Mouse (Mus musculus) hindbrain, embryonic 13.5 days (tissue): ENCODE results near the gene Igfbp6. TPM values are rescaled to one million over a fixed set of nuclear protein-coding genes. Genes with fewer than 3 reads are reported as not detected.
"Not testable (repeated sequence)": the region's sequence is repeated elsewhere in the genome, so short reads cannot be mapped to it uniquely, and the experiment has no call there.

Experiments
- ATAC-seq: fragments of 200-750 bp; cut with Nextera tagmentation; 2 replicates; pipeline ENCODE4 v1.8.0; 2017; ENCODE audit warnings: moderate TSS enrichment; ENCODE audit not compliant: low FRiP score
- H3K27ac ChIP-seq: fragments of 300-500 bp; sonication (generic); 2 replicates; pipeline ENCODE4 v1.5.1; 2015; ENCODE audit warnings: inconsistent platforms, mild to moderate bottlenecking, moderate library complexity
- H3K27me3 ChIP-seq: fragments of 300-500 bp; sonication (generic); 2 replicates; pipeline ENCODE4 v1.6.1; 2015; ENCODE audit warnings: mild to moderate bottlenecking, inconsistent platforms
- H3K36me3 ChIP-seq: fragments of 300-500 bp; sonication (generic); 2 replicates; pipeline ENCODE4 v1.6.1; 2015; ENCODE audit warnings: mild to moderate bottlenecking, inconsistent platforms
- H3K4me1 ChIP-seq: fragments of 300-500 bp; sonication (generic); replicated peaks from 2 replicates; pipeline ENCODE4 v1.6.1; 2015; ENCODE audit warnings: inconsistent platforms
- H3K4me2 ChIP-seq: fragments of 300-500 bp; sonication (generic); 2 replicates; pipeline ENCODE4 v1.6.1; 2015; ENCODE audit warnings: inconsistent platforms, mild to moderate bottlenecking, moderate library complexity
- H3K4me3 ChIP-seq: fragments of 300-500 bp; sonication (generic); 2 replicates; pipeline ENCODE4 v1.5.1; 2015; ENCODE audit warnings: mild to moderate bottlenecking, inconsistent platforms
- H3K9ac ChIP-seq: fragments of 300-500 bp; sonication (generic); 2 replicates; pipeline ENCODE4 v1.6.1; 2015; ENCODE audit warnings: mild to moderate bottlenecking, inconsistent platforms
- H3K9me3 ChIP-seq: fragments of 300-500 bp; sonication (generic); 2 replicates; pipeline ENCODE4 v1.6.1; 2016; ENCODE audit warnings: inconsistent platforms
- WGBS: fragments of 180-500 bp; shearing (Covaris S2); methylation state at CpG from one replicate; pipeline ENCODE4 v1.1.7; 2015; 5-methylcytosine and 5-hydroxymethylcytosine counted together
- polyA plus RNA-seq: library from polyadenylated mRNA; unstranded; fragments of >200 nt; fragmentation: Nextera tagmentation; extraction: Ambion mirVana; gene quantifications from 2 replicates; pipeline ENCODE4 v1.2.1, GENCODE M21; 2015

Gene Igfbp6
- polyA plus RNA-seq, 1 experiment from 2014 or later: 0.49 TPM

DNA sequence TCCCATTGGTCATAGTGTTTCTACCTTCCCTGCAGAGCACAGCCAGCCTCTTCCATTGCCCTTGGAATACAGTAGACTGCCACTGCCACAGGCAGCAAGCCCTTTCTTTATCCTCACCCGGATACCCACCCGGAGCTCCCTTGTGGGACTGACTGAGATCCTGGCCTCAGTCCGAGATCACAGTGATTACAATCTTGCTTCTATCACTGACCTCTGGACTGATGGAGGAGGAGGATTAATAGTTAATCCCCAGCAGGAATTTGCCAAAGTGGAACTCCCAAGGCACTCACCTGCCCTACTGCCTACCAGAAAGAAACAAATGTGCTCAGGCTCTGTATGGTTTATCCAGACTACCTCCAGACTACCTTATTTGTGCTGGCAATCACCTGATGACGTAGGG lies 5.4 kb downstream of the Igfbp6 start:
- H3K9ac ChIP-seq: no peak overlapping the region
- H3K36me3 ChIP-seq: no peaks in the 10 kb centered on the region
- H3K4me2 ChIP-seq: no peak overlapping the region
- WGBS: 82% methylated on average over 4 of the region's 4 CpGs
- peaks cover 21% of the 10 kb centered on the region for H3K27me3 ChIP-seq
- no peak overlapping the region for H3K4me3 ChIP-seq
- ATAC-seq: no peak
- H3K9me3 ChIP-seq: no peaks in the 10 kb centered on the region
- peaks cover 7% of the 10 kb centered on the region for H3K4me1 ChIP-seq
- no peak overlapping the region for H3K27ac ChIP-seq

- WGBS: 58% methylated on average over 20 of the region's 20 CpGs
- no peak within 1 kb of the TSS for H3K4me3 ChIP-seq
Observed at GRCm38 (mm10) chr15:102150301-102151135, 6.4 kb downstream of the Igfbp6 start, which contains the start of gene Soat2. Soat2 (plus strand) TSS chr15:102150526.

GRCm38 (mm10) chr15:102152646-102153045 lies 8.5 kb downstream of the Igfbp6 start:
- Histone ChIP-seq H3K27me3 (0 out of 2 replicates have a peak, but pooled peaks cover 4% of the 10 kb centered on the region), H3K9ac (no peak overlapping the region), H3K4me3 (no peak overlapping the region), H3K9me3 (no peaks in the 10 kb centered on the region), H3K4me1 (peaks cover 12% of the 10 kb centered on the region), H3K4me2 (no peak overlapping the region), H3K36me3 (no peaks in the 10 kb centered on the region), H3K27ac (no peak overlapping the region)
- 17% methylated on average over 4 of the region's 4 CpGs for WGBS
- ATAC-seq: no peak

More at GRCm38 (mm10) chr15:102150301-102151135, 6.4 kb downstream of the Igfbp6 start, which contains the start of gene Soat2:
- Histone ChIP-seq H3K9ac (0 out of 2 replicates have a peak within 1 kb of the TSS, but pooled peaks have one; percentile 5), H3K36me3 (no peaks in the 10 kb centered on the region), H3K9me3 (no peaks in the 10 kb centered on the region), H3K4me2 (no peak within 1 kb of the TSS), H3K27ac (no peak within 1 kb of the TSS), H3K27me3 (peaks cover 12% of the 10 kb centered on the region), H3K4me1 (0 out of 2 replicates have a peak, but pooled peaks cover 4% of the 10 kb centered on the region)
- ATAC-seq: no peak

DNA sequence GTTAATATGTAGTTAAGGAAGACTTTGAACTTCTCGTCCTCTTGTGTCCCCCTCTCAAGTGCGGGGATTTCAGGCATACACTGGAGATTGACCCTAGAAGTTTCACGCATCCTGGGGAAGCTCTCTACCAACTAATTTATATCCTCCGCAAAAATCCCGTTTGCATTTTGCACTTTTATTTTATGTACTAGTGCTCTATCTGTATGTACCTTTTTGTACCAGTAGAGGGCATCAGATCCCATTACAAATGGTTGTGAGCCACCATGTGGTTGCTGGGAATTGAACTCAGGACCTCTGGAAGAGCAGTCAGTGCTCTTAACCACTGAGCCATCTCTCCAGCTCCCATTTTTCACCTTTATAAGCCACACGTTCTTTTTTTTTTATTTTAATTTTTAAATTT lies 10.8 kb downstream of the Igfbp6 start:
- ATAC-seq, H3K4me2 ChIP-seq, H3K9me3 ChIP-seq, H3K27ac ChIP-seq, H3K27me3 ChIP-seq, H3K9ac ChIP-seq, H3K4me3 ChIP-seq, H3K36me3 ChIP-seq: not testable (repeated sequence)
- WGBS: 94% methylated on average over 6 of the region's 6 CpGs
- H3K4me1 ChIP-seq: peaks cover 12% of the 10 kb centered on the region

GRCm38 (mm10) chr15:102156836-102157235 lies 12.7 kb downstream of the Igfbp6 start:
- no peaks in the 10 kb centered on the region for H3K27me3 ChIP-seq
- WGBS: 26% methylated on average over 20 of the region's 20 CpGs
- no peaks in the 10 kb centered on the region for H3K9me3 ChIP-seq
- H3K4me2 ChIP-seq: peak overlapping the region; percentile 21; the same call in 1 of the 2 replicates
- peaks cover 12% of the 10 kb centered on the region for H3K4me1 ChIP-seq
- no peak overlapping the region for H3K4me3 ChIP-seq
- ATAC-seq: no peak
- no peak overlapping the region; the same call in 1 of the 2 replicates for H3K27ac ChIP-seq
- no peaks in the 10 kb centered on the region for H3K36me3 ChIP-seq
- no peak overlapping the region for H3K9ac ChIP-seq

- Histone ChIP-seq H3K4me2 (no peak overlapping the region), H3K27me3 (no peaks in the 10 kb centered on the region), H3K27ac (no peak overlapping the region), H3K4me1 (peaks cover 8% of the 10 kb centered on the region), H3K36me3 (no peaks in the 10 kb centered on the region), H3K9me3 (no peaks in the 10 kb centered on the region), H3K4me3 (no peak overlapping the region), H3K9ac (no peak overlapping the region)
- 64% methylated on average over 24 of the region's 27 CpGs for WGBS
- ATAC-seq: no peak
Observed at GRCm38 (mm10) chr15:102160415-102161060, 16.4 kb downstream of the Igfbp6 start.

DNA sequence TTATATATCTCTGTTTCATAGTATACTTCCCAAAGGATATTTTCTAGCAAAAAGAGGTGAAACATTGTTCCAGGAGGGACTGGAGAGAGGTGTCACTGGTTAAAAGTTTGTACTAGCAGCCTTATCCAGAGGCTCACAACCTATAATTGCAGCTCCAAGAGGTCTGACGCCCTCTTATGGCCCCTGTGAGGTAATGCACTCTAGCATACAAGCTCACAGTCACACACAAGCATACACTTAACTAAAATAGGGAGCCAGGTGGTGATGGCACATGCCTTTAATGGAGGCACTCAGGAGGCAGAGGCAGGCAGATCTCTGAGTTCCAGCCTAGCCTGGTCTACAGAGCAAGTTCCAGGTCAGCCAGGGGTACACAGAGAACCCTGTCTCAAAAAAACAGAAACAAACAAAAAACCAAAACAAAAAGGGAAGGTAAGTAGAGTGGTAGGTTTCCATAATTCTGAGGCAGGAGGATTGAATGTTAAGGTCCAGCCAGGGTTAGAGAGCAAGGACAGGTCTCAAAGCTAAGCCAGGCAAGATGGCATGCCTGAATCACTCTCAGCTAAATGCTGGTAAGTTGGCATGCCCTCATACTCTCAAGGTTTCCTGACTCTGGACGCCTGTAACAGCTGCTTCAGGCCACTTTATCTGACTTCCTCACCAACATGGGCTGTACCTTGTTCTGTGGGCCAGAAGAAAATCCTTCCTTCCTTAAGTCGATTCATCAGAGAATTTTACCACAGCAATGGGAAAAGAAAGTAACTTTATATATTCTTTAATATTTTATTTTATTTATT lies 19.9 kb downstream of the Igfbp6 start:
- Histone ChIP-seq H3K36me3 (no peaks in the 10 kb centered on the region), H3K9me3 (no peaks in the 10 kb centered on the region), H3K9ac (no peak overlapping the region), H3K4me1 (no peaks in the 10 kb centered on the region), H3K4me2 (no peak overlapping the region), H3K27ac (no peak overlapping the region), H3K4me3 (no peak overlapping the region), H3K27me3 (no peaks in the 10 kb centered on the region)
- 62% methylated on average over 3 of the region's 3 CpGs for WGBS
- no peak for ATAC-seq

GRCm38 (mm10) chr15:102165468-102166100 lies 21.4 kb downstream of the Igfbp6 start:
- H3K27me3 ChIP-seq: no peaks in the 10 kb centered on the region
- H3K4me1 ChIP-seq: no peaks in the 10 kb centered on the region
- no peaks in the 10 kb centered on the region for H3K9me3 ChIP-seq
- no peak overlapping the region for H3K27ac ChIP-seq
- no peak overlapping the region for H3K9ac ChIP-seq
- WGBS: 61% methylated on average over 6 of the region's 6 CpGs
- H3K4me2 ChIP-seq: no peak overlapping the region
- H3K4me3 ChIP-seq: no peak overlapping the region
- H3K36me3 ChIP-seq: no peaks in the 10 kb centered on the region
- ATAC-seq: no peak

DNA sequence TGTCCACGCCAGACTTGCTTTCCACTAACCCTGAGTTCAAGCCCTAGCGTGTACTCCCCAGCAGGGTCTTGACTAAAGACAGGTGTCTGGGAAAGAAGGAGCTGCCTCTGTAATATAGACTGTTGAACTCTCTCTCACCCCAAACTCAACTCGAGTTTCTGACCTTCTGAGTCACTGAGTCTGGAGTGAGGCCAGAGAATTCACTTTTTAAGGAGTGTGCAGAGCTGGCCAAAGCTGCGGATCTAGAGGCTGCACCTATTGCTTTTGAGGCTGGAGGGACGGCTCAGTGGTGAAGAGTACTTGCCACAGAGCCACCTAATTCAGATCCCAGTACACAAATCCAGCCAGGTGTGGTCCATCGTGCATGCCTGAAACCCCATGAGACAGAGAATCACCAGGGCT lies 23.5 kb downstream of the Igfbp6 start:
- Histone ChIP-seq H3K27me3 (no peaks in the 10 kb centered on the region), H3K27ac (no peak overlapping the region), H3K4me2 (no peak overlapping the region), H3K9ac (no peak overlapping the region), H3K36me3 (no peaks in the 10 kb centered on the region), H3K4me3 (no peak overlapping the region), H3K4me1 (no peaks in the 10 kb centered on the region), H3K9me3 (no peaks in the 10 kb centered on the region)
- 57% methylated on average over 6 of the region's 6 CpGs for WGBS
- no peak for ATAC-seq

DNA sequence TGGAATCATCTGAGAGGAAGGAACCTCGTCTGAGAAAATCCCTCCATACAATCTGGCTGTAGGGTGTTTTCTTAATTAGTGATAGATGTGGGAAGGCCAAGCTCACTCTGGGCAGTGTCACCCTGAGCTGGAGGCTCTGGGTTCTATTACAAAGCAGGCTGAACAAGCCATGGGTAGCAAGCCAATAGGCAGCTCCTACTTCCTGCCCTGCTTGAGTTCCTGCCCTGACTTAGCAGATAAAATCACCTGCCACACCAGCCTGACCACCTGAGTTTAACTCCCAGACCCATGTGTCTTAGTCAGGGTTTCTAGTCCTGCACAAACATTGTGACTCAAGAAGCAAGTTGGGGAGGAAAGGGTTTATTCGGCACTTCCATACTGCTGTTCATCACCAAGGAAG lies 24.9 kb downstream of the Igfbp6 start:
- H3K4me1 ChIP-seq: no peaks in the 10 kb centered on the region
- 64% methylated on average over 2 of the region's 2 CpGs for WGBS

DNA sequence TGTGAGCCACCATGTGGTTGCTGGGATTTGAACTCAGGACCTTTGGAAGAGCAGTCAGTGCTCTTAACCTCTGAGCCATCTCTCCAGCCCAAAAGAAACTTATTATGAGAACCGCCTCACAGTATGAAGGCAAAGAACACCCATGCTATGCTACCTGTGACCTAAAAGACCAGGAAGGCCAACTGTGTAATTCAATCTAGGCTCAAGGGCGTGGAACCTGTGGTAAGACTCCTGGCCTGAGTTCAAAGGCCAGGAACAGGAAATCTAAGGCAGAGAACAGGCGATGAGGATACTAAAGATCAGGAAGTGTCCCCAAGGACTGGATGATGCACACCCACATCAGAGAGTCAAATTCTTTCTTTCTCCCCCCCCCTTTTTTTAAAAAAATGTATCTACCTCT lies 29.4 kb downstream of the Igfbp6 start:
- Histone ChIP-seq H3K27ac (no peak overlapping the region), H3K4me1 (no peaks in the 10 kb centered on the region), H3K9me3 (no peaks in the 10 kb centered on the region; the same call in 1 of the 2 replicates), H3K4me2 (no peak overlapping the region), H3K4me3 (no peak overlapping the region), H3K36me3 (peaks cover 18% of the 10 kb centered on the region), H3K27me3 (no peaks in the 10 kb centered on the region), H3K9ac (no peak overlapping the region)
- WGBS: 92% methylated on average over 3 of the region's 3 CpGs
- no peak for ATAC-seq

More for the DNA sequence above, 24.9 kb downstream of the Igfbp6 start:
- no peaks in the 10 kb centered on the region for H3K9me3 ChIP-seq
- no peak overlapping the region for H3K4me2 ChIP-seq
- no peak overlapping the region for H3K27ac ChIP-seq
- H3K36me3 ChIP-seq: no peaks in the 10 kb centered on the region
- no peaks in the 10 kb centered on the region for H3K27me3 ChIP-seq
- no peak overlapping the region for H3K9ac ChIP-seq
- no peak for ATAC-seq
- no peak overlapping the region for H3K4me3 ChIP-seq
